Mouse (Mus musculus) T-helper 2 cell (primary cell): ENCODE measurements around the gene Rnf128.

Experiments
- in situ Hi-C: fragments of 300-600 bp; cut with MboI, MseI; formaldehyde crosslinking; loops from one replicate; pipeline ENCODE4 v1.15.1; 2025; ENCODE audit warnings: high pct_unique_total_duplicates

The Rnf128 gene

DNA sequence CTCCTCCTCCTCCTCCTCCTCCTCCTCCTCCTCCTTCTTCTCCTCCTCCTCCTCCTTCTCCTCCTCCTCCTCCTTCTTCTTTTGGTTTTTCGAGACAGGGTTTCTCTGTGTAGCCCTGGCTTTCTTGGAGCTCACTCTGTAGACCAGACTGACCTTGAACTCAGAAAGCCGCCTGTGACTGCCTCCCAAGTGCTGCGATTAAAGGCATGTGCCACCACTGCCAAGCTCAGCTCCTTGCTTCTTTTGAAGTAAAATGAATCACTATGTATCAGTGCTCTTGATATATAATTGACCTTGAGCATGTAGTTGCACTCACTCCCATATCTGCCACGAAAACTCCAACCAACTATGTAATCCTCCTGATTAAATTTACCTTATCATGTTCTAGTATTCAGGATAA is 59.0 kb downstream of the Rnf128 start:
- in situ Hi-C loops: no loop called here

DNA sequence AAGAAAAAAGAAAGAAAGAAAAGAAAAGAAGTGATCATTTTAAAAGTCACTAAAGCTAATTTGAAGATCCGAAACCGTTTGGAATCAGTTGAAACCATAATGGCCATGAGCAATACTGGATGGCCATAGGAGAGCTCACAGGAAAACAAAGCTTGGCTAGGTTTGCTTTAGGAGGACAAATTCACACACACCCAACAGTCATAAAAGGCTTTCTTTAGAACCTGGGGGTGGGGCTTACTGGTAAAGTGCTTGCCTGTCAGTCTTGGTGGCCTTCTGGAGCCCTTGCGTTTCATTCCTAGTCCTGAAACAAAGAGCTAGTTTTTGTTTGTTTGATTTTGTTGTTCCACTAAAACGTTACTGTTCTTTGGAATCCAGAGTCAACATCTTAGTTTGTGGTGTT is 71.6 kb downstream of the Rnf128 start:
- in situ Hi-C loops: no loop called here

DNA sequence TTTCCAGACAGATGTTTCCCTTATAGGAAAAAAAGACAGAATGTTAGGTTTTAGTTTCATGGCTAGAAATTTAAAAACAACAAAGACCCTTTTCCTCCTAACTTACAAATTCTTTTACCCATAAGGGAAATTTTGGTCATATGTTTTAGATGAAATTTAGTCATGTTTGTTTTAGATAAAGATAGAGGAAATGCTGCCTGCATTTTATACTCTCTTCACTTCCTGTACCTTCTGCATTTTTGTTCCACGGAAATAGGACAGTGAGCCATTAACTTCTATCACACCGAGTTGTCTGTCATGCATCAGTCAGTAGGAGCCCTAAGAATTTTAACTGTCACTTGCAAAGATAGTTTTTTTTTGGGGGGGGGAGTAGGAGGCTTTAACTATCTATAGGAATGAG is 76.6 kb downstream of the Rnf128 start:
- in situ Hi-C loops: no loop called here

DNA sequence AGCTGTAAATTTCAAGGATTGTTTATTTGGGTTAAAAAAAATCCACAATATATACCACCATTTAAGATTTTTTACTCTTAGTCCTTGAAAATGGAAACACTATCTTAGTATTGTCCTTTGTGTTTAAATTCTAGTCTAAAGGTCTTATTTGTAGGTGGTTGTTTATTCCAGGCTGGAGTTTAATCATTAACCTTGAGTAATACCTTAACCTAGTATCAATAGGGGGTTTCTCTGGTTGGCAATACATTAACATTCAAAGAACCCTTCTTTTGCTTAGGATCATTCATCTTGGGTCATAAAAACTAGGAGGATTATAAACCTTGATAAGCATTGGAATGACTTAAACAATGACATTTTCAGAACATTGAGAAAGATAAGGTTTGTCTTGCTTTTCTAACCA is 77.3 kb downstream of the Rnf128 start:
- in situ Hi-C loops: no loop called here

DNA sequence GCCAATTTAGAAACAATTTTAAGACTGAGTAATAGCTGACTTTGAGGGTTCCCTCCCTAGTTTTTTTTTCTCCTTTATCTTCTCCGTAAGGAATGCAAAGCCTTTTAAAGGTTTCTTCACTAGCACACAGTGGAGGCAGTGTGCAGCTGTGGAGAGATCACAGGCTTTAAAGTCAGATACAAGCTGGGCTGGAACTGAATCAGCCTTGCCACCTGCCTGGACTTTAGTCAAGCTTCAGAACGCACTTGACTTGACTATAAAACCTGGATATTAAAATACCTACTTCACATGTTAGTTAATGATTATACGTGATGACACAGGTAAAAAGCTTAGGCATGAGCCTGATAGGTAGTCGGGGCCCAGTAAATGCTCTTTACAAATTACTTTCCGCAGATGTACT is 89.1 kb downstream of the Rnf128 start:
- in situ Hi-C loops: no loop called here

DNA sequence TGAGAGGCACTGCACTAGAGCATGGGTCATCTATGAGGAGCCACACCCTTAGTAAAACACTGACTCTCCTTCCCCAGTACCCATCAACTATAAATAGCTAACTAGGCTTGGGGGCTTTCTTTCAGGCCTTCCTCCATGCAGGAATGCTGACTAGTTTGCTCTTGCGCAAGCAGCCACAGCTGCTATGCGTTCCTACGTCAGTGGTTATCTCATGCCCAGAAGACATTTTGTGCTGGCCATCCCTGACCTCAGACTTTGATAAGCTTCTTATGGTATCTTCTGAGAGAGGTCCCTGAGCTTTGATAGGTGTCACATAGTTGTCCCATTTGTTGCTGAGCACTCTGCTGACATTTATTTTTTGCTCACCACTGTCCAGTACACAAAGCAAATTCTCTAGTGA is 90.2 kb downstream of the Rnf128 start:
- in situ Hi-C loops: no loop called here

DNA sequence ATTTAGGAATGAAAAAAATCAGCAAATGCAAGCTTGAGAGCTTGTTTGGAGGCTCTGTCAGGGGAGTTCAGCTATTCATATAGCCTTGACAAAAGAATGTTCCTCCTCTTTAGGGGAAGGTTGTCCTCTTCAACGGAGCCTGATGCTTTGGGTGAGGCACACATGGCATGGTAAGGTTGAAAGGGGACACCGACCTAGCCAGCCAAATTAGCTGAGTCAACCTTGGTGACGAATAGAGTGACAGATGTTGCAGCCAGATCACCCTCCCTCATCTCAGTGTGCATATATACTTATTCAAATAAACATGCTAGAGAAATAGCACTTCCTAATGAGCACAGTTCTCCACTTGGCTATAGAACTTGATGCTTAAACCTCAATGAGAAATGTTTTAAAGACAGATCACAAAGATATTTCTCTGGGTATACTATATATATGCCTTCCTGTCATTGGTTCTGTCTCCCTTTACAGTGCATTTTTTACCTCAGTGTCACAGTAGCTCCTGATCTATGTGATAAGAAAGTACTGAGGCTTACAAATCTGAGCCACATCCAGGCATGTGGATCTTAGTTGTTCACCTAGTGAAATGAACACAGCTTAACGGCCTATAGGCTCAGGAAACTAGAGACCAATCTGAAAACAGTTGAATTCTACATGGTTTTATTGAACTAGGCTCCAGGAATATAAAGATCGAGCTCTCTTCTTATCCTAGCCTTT is 91.4 kb downstream of the Rnf128 start:
- in situ Hi-C loops: no loop called here

DNA sequence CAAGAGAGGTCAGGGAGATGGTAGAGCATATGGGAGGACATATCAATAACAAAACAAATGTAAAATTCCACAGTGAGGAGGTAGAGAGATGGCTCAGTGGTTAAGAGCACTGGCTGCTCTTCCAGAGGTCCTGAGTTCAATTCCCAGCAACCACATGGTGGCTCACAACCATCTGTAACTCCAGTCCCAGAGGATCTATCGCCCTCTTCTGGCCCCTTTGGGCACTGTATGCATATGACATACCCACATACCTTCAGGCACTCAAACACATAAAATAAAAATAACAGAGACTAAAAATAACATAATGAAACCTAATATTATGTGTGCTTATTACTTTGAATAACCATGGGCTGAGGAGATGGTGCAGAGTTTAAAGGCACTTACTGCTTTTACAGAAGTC is 99.0 kb downstream of the Rnf128 start:
- in situ Hi-C loops: loop anchor here (5.0 kb wide), 1 partner anchor 245 kb away; no protein-coding TSS in a partner anchor

DNA sequence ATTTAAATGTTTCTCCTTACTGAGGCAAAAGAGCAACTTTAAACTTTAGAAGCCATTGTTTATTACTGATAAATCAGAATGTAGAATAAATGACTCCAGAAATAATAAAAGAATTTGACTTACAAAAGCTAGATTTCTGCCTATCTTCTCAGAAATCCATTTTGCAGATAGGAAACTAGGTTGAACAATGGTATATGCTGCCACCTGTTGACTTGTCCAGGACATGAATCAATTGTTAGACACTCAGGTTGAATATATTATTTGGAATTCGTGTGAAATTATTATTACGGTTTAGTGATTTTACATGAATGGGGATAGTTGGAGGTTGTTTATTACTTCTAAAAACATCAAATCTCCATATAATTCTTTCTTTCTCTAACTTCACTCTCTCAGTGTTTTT is 102.7 kb downstream of the Rnf128 start:
- in situ Hi-C loops: no loop called here

DNA sequence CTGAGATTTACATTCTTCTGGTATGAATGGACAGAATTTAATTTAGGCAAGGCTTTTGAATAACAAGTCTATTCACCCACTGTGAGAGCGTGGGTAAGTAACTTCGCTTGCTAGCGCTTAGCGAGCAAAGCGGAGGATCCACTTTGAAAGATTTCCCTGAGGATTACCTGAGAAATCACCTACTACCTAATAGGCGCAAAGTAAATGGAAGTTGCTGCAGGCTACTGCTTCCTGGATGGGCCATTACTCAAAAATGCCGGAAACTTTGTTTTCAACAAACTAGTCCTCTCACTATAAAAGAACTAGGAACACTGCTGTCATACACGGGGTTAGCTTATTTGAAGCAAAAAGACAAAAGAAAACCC is 121.3 kb downstream of the Rnf128 start:
- in situ Hi-C loops: no loop called here

DNA sequence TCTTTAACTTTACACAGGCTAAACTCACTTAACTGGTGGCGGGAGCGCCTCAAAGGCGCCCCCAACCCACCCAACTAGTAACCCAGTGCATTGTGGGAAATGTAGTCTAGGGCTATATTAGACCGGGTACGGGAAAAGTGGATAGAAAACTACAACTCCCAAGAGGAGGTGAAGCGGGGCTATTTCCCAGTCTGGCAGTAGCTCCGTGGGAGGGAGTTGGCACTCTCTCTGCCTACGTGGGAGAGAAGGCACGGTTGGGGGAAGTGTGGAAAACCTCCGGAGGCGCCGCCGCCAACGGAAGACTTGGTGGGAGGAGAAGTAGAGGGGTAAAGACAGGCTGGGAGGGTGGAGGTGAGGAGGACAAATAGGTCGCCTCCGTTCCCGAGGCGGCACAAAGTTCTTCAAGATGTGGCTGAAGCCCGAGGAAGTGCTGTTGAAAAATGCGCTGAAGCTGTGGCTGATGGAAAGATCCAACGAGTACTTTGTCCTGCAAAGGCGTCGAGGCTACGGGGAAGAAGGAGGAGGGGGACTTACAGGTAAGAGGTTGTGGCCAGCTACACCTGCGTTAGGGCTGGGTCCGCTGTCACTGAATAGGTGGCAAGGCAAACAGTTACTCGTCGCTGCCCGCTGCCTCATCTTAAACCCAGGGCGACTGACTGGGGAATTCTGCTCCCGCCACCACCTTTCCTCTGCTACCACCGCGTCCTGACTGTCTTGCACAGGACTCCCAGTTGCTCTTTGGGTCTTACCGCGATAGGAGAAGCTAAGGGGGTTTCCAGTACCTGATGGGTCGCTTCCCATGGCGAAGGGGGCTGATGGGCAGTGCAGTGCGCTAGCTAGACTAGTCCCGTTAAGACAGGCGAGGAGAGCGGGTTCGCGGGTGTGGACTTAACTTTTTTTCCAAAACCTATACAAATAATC is 121.9 kb downstream of the Rnf128 start, which contains the start of gene Tbc1d8b:
Gene Tbc1d8b (plus strand): TSS at position 222 of the 921 bp plus-strand sequence.
- in situ Hi-C loops: no loop called here

DNA sequence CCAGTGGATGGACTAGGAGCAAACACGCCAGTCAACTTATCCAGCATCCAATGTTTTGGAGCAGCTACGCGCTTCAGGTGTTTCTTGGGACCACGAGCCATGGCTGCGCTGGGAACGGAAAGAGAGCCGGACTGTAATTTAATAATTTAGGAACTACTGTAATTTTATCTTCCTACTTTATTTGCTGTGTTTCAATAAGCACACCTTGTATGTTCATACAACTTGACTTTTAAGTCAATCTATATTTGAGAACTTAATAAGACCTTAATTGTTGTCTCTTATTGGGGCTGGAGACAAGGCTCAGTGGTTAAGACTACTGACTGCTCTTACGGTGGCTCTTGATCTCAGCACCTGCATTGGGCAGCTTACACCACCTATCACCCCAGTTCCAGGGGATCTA is 151.3 kb downstream of the Rnf128 start, which contains the start of gene Gm15013:
Gene Gm15013 (minus strand): TSS at position 101 of the 400 bp plus-strand sequence.
- in situ Hi-C loops: no loop called here

DNA sequence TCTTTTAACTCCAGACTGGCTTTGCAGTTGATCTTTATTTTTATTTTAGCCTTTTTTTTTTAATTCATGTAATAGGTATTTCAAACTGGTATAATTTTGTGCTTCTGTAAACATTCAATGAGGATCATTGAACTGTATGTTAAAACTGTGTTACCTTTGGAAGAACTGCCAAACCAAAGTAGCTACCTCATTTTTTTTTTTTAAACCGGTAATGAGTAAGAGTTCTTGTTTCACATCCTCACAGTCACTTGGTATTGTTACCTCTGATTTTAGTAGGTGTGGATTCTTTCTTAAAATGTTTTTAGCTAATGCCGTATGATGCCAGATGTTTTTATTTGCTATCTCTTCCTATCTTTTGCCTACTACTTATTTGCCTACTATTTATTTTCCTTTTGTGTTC is 159.2 kb downstream of the Rnf128 start:
- in situ Hi-C loops: no loop called here
